Mouse (Mus musculus) embryonic facial prominence, embryonic 13.5 days (tissue): ENCODE results near the gene Olfr1153. TPM values are rescaled to one million over a fixed set of nuclear protein-coding genes. Genes with fewer than 3 reads are reported as not detected.

ENCODE experiments used
- ATAC-seq: fragments of 200-750 bp; cut with Nextera tagmentation; 2 replicates; pipeline ENCODE4 v1.8.0; 2017; ENCODE audit warnings: low read depth; ENCODE audit not compliant: insufficient number of reproducible peaks, insufficient read depth, low FRiP score, low TSS enrichment
- H3K27ac ChIP-seq: fragments of 300-500 bp; sonication (generic); 2 replicates; pipeline ENCODE4 v1.5.1; 2015; ENCODE audit warnings: moderate library complexity, mild to moderate bottlenecking, inconsistent platforms
- H3K27me3 ChIP-seq: fragments of 300-500 bp; sonication (generic); 2 replicates; pipeline ENCODE4 v1.6.1; 2015; ENCODE audit warnings: mild to moderate bottlenecking, inconsistent platforms
- H3K36me3 ChIP-seq: fragments of 300-500 bp; sonication (generic); 2 replicates; pipeline ENCODE4 v1.6.1; 2015; ENCODE audit warnings: mild to moderate bottlenecking, inconsistent platforms
- H3K4me1 ChIP-seq: fragments of 300-500 bp; sonication (generic); 2 replicates; pipeline ENCODE4 v1.6.1; 2015; ENCODE audit warnings: inconsistent platforms
- H3K4me2 ChIP-seq: fragments of 300-500 bp; sonication (generic); 2 replicates; pipeline ENCODE4 v1.6.1; 2015; ENCODE audit warnings: moderate library complexity, mild to moderate bottlenecking, inconsistent platforms
- H3K4me3 ChIP-seq: fragments of 300-500 bp; sonication (generic); 2 replicates; pipeline ENCODE4 v1.5.1; 2015; ENCODE audit warnings: mild to moderate bottlenecking, inconsistent platforms
- H3K9ac ChIP-seq: fragments of 300-500 bp; sonication (generic); 2 replicates; pipeline ENCODE4 v1.6.1; 2015; ENCODE audit warnings: mild to moderate bottlenecking, inconsistent platforms
- H3K9me3 ChIP-seq: fragments of 300-500 bp; sonication (generic); 2 replicates; pipeline ENCODE4 v1.6.1; 2016; ENCODE audit warnings: inconsistent platforms
- WGBS: fragments of 180-500 bp; shearing (Covaris S2); methylation state at CpG from one replicate; pipeline ENCODE4 v1.1.7; 2015; ENCODE audit warnings: mixed read lengths; 5-methylcytosine and 5-hydroxymethylcytosine counted together
- polyA plus RNA-seq: library from polyadenylated mRNA; unstranded; fragments of >200 nt; fragmentation: Nextera tagmentation; extraction: Ambion mirVana; gene quantifications from 2 replicates; pipeline ENCODE4 v1.2.1, GENCODE M21; 2015

The Olfr1153 gene
- not detected in 2 replicates for polyA plus RNA-seq

DNA sequence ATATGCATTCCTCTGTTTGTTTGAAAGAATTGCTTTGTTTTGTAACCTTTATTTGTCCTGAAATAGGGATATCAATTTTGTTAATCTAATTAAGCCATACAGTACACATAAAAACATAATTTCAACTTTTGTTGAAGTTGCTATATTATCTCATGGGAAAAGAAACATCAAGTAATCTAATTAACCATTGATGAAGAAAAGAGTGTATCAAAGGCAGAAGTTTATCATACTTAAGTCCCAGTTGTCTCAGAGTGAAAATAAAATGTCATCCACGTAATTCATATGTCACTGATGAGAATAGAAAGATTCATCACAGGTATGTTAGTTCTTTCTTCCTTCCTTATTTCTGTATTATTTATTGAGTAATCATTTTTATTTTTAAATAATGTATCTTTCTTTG lies at the start of gene Olfr1153:
Gene Olfr1153, plus strand, starts transcription at position 301 of the 400 bp plus-strand sequence.
- Histone ChIP-seq H3K27me3 (no peaks in the 10 kb centered on the region), H3K9me3 (no peaks in the 10 kb centered on the region), H3K4me3 (no peak within 1 kb of the TSS), H3K4me2 (no peak within 1 kb of the TSS), H3K36me3 (no peaks in the 10 kb centered on the region), H3K4me1 (no peaks in the 10 kb centered on the region), H3K27ac (no peak within 1 kb of the TSS), H3K9ac (no peak within 1 kb of the TSS)
- ATAC-seq = no peak
- 73% methylated on average over 1 of the region's 1 CpGs for WGBS

DNA sequence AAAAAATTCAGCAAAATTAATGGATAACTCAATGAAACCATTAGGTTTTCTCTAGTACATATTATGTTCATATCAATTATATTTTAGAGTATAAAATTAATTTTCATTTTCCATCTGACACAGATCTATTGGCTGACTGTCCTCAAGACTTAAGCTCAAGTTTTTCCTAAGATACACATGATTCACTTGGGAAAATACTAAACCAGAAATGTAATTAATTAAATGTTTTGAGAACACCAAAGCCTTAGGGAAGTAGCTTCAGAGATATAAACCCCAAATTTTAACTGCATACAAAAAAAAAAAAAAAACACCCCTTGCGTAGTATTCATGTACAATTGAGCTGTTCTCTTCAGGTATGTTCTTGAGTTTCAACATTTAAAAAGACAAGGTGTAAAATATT lies 39.2 kb upstream of the Olfr1153 start, which contains the start of gene Olfr1151:
Gene Olfr1151, plus strand, starts transcription at position 301 of the 400 bp plus-strand sequence.
- Histone ChIP-seq H3K36me3 (no peaks in the 10 kb centered on the region), H3K4me1 (no peaks in the 10 kb centered on the region), H3K27me3 (no peaks in the 10 kb centered on the region), H3K4me3 (no peak within 1 kb of the TSS), H3K27ac (no peak within 1 kb of the TSS), H3K9ac (no peak within 1 kb of the TSS), H3K9me3 (no peaks in the 10 kb centered on the region), H3K4me2 (no peak within 1 kb of the TSS)
- ATAC-seq = no peak
- 81% methylated on average over 1 of the region's 1 CpGs for WGBS

GRCm38 (mm10) chr2:87866192-87866591 lies 28.6 kb upstream of the Olfr1153 start, which contains the start of gene Olfr1152:
TSS of gene Olfr1152 (plus strand) at chr2:87866492.
- Histone ChIP-seq H3K4me2 (no peak within 1 kb of the TSS), H3K9me3 (no peaks in the 10 kb centered on the region), H3K27ac (no peak within 1 kb of the TSS), H3K36me3 (no peaks in the 10 kb centered on the region), H3K27me3 (no peaks in the 10 kb centered on the region), H3K4me1 (no peaks in the 10 kb centered on the region), H3K4me3 (no peak within 1 kb of the TSS), H3K9ac (no peak within 1 kb of the TSS)
- ATAC-seq = no peak

DNA sequence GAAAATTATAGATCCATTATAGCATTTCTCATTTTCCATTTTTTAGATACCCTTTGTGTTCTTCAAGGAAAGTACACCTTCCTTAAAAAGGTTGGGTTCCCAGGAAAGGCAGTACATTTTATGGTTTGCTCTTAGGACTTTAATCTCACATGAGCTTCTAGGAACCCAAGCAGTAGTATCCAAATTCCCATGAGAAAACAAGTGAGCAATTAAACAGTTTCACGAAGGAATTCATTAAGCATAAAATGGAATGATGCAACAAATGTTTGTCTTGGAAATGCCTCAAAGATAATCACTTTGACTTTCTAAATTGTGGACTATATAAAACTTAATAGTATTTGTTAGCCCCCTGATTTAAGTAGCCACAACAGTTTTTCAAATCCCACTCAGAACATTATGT lies 10.3 kb downstream of the Olfr1153 start, which contains the start of gene Olfr1154:
Gene Olfr1154, minus strand, starts transcription at position 101 of the 400 bp plus-strand sequence.
- no peaks in the 10 kb centered on the region for H3K4me1 ChIP-seq
- 95% methylated on average over 1 of the region's 1 CpGs for WGBS
- H3K36me3 ChIP-seq = no peaks in the 10 kb centered on the region
- no peak within 1 kb of the TSS for H3K4me2 ChIP-seq
- ATAC-seq = no peak
- no peaks in the 10 kb centered on the region for H3K9me3 ChIP-seq
- no peak within 1 kb of the TSS for H3K4me3 ChIP-seq
- no peak within 1 kb of the TSS for H3K27ac ChIP-seq
- H3K9ac ChIP-seq = no peak within 1 kb of the TSS
- H3K27me3 ChIP-seq = no peaks in the 10 kb centered on the region

DNA sequence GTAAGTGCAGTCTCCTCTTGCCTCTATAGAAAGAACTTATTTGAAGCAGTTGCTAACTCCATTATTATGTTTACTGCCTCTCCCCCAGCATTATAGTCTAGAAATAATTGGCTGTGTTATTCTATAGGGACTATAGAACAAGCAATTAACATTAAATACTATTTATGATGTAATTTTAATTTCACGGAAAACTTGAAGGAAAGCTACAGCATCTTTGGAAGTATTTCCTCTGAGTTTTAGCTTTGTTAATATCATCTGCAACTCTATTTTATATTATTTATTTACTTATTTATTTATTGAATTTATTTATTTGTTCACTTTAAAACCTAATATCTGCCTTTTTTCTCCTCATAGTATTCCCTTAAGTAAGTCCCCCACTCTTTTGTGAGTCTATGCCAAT lies 50.3 kb downstream of the Olfr1153 start, which contains the start of gene Olfr1155:
Gene Olfr1155, minus strand, starts transcription at position 101 of the 400 bp plus-strand sequence.
- no peak within 1 kb of the TSS for H3K4me3 ChIP-seq
- no peaks in the 10 kb centered on the region for H3K9me3 ChIP-seq
- no peak within 1 kb of the TSS for H3K27ac ChIP-seq
- H3K4me1 ChIP-seq = no peaks in the 10 kb centered on the region
- no peak within 1 kb of the TSS for H3K9ac ChIP-seq
- H3K36me3 ChIP-seq = no peaks in the 10 kb centered on the region
- no peak for ATAC-seq
- H3K27me3 ChIP-seq = no peaks in the 10 kb centered on the region
- H3K4me2 ChIP-seq = no peak within 1 kb of the TSS
- 95% methylated on average over 1 of the region's 1 CpGs for whole genome bisulfite sequencing

Other genes with a start within 250 kb of the Olfr1153 start
- not detected in 2 replicates for gene Olfr1133, start 247.6 kb upstream of the Olfr1153 start, polyA plus RNA-seq
- gene Olfr1134, start 236.5 kb upstream of the Olfr1153 start, polyA plus RNA-seq = not detected in 2 replicates
- gene Olfr1135, start 221.3 kb upstream of the Olfr1153 start, polyA plus RNA-seq = not detected in 2 replicates
- not detected in 2 replicates for gene Olfr1136, start 201.0 kb upstream of the Olfr1153 start, polyA plus RNA-seq
- gene Olfr1137, start 181.8 kb upstream of the Olfr1153 start, polyA plus RNA-seq = 0.29 TPM in 1 of 2 replicates, not detected in the other
- not detected in 2 replicates for gene Olfr1138, start 155.0 kb upstream of the Olfr1153 start, polyA plus RNA-seq
- not detected in 2 replicates for gene Olfr1140, start 151.2 kb upstream of the Olfr1153 start, polyA plus RNA-seq
- not detected in 2 replicates for gene Olfr1141, start 141.0 kb upstream of the Olfr1153 start, polyA plus RNA-seq
- not detected in 2 replicates for gene Olfr152, start 115.5 kb upstream of the Olfr1153 start, polyA plus RNA-seq
- gene Olfr1143, start 94.4 kb upstream of the Olfr1153 start, polyA plus RNA-seq = not detected in 2 replicates
- gene Olfr1145, start 85.1 kb upstream of the Olfr1153 start, polyA plus RNA-seq = not detected in 2 replicates
- not detected in 2 replicates for gene Olfr1148, start 64.4 kb upstream of the Olfr1153 start, polyA plus RNA-seq
- not detected in 2 replicates for gene Olfr1150-ps1, start 51.0 kb upstream of the Olfr1153 start, polyA plus RNA-seq
- not detected in 2 replicates for gene Olfr1151, start 39.1 kb upstream of the Olfr1153 start, polyA plus RNA-seq
- gene Olfr1152, start 28.5 kb upstream of the Olfr1153 start, polyA plus RNA-seq = not detected in 2 replicates
- not detected in 2 replicates for gene Olfr1154, start 10.2 kb downstream of the Olfr1153 start, polyA plus RNA-seq
- not detected in 2 replicates for gene Olfr1155, start 50.2 kb downstream of the Olfr1153 start, polyA plus RNA-seq
- gene Olfr1156, start 58.1 kb downstream of the Olfr1153 start, polyA plus RNA-seq = not detected in 2 replicates
- not detected in 2 replicates for gene Olfr1157, start 73.3 kb downstream of the Olfr1153 start, polyA plus RNA-seq
- gene Olfr74, start 79.7 kb downstream of the Olfr1153 start, polyA plus RNA-seq = not detected in 2 replicates
- not detected in 2 replicates for gene Olfr1158, start 95.2 kb downstream of the Olfr1153 start, polyA plus RNA-seq
- gene Olfr1160, start 113.3 kb downstream of the Olfr1153 start, polyA plus RNA-seq = not detected in 2 replicates
- gene Olfr1161, start 127.8 kb downstream of the Olfr1153 start, polyA plus RNA-seq = not detected in 2 replicates
- gene Olfr73, start 142.7 kb downstream of the Olfr1153 start, polyA plus RNA-seq = not detected in 2 replicates
- gene Olfr1162, start 156.2 kb downstream of the Olfr1153 start, polyA plus RNA-seq = not detected in 2 replicates
- gene Olfr1163, start 176.9 kb downstream of the Olfr1153 start, polyA plus RNA-seq = not detected in 2 replicates
- gene Olfr1164, start 199.0 kb downstream of the Olfr1153 start, polyA plus RNA-seq = not detected in 2 replicates
- not detected in 2 replicates for gene Olfr1166, start 233.3 kb downstream of the Olfr1153 start, polyA plus RNA-seq